Mouse (Mus musculus): ENCODE results near the gene Apof. TPM values are rescaled to one million over a fixed set of nuclear protein-coding genes. Genes with fewer than 3 reads are reported as not detected.

Apof gene
- polyA plus RNA-seq, 1 experiment: 0.38 TPM

GRCm38 (mm10) chr10:128296370-128297090, 28.1 kb downstream of the Apof start:
- no peak for TF ChIP-seq POLR2A (IDR thresholded peaks at IDR 0.05; ENCODE audit: control insufficient read depth, extremely low read depth, insufficient read depth, low read length, poor library complexity)
- TF ChIP-seq CTCF (IDR thresholded peaks at IDR 0.05; ENCODE audit: borderline replicate concordance, control insufficient read depth, extremely low read depth, insufficient read depth, low read length, poor library complexity): no peak
- DNase-seq: no peak
- peaks cover 12% of the 10 kb centered on the region for H3K36me3 ChIP-seq (ENCODE audit: control insufficient read depth, insufficient read depth, low read length)
- no peaks in the 10 kb centered on the region for H3K4me1 ChIP-seq (replicated peaks; ENCODE audit: control insufficient read depth, insufficient read depth, low read length)
- H3K27ac ChIP-seq (ENCODE audit: control insufficient read depth, insufficient read depth, low read length): no peak overlapping the region
- 91% methylated on average over 13 of the region's 13 CpGs for WGBS
- H3K27me3 ChIP-seq (ENCODE audit: control insufficient read depth, insufficient read depth, low read length): no peaks in the 10 kb centered on the region
- no peak overlapping the region for H3K4me3 ChIP-seq (ENCODE audit: control insufficient read depth, insufficient read depth, low read length)

DNA sequence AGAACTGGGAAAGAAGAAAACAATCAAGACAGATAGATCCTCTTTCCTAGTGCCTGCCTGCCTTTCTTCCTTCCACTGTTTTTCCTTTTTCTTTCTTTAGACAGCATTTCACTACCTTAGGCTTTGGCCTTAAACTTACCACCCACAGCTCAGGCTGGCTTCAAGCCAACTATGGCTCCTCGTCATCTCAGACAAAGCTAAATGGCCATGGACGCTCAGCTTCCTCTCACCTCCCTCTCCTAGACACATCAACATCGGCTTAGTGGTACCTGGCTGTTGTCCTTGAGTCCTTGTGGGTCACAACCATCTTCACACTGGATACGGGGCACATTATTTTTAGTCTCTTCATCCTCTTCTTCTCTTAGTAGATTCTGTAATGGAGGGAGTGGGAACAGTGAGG, 28.8 kb downstream of the Apof start:
- Histone ChIP-seq H3K4me1 (replicated peaks; ENCODE audit: control insufficient read depth, insufficient read depth, low read length) (no peaks in the 10 kb centered on the region), H3K27ac (ENCODE audit: control insufficient read depth, insufficient read depth, low read length) (no peak overlapping the region), H3K27me3 (ENCODE audit: control insufficient read depth, insufficient read depth, low read length) (no peaks in the 10 kb centered on the region), H3K36me3 (ENCODE audit: control insufficient read depth, insufficient read depth, low read length) (peaks cover 5% of the 10 kb centered on the region), H3K4me3 (ENCODE audit: control insufficient read depth, insufficient read depth, low read length) (no peak overlapping the region)
- 95% methylated on average over 4 of the region's 4 CpGs for WGBS
- no peak for TF ChIP-seq CTCF (IDR thresholded peaks at IDR 0.05; ENCODE audit: borderline replicate concordance, control insufficient read depth, extremely low read depth, insufficient read depth, low read length, poor library complexity)
- TF ChIP-seq POLR2A (IDR thresholded peaks at IDR 0.05; ENCODE audit: control insufficient read depth, extremely low read depth, insufficient read depth, low read length, poor library complexity): no peak
- DNase-seq: no peak

- DNase-seq: no peak
- Histone ChIP-seq H3K4me1 (replicated peaks; ENCODE audit: control insufficient read depth, insufficient read depth, low read length) (no peaks in the 10 kb centered on the region), H3K27me3 (ENCODE audit: control insufficient read depth, insufficient read depth, low read length) (no peaks in the 10 kb centered on the region), H3K36me3 (ENCODE audit: control insufficient read depth, insufficient read depth, low read length) (peaks cover under 1% of the 10 kb centered on the region), H3K4me3 (ENCODE audit: control insufficient read depth, insufficient read depth, low read length) (no peak overlapping the region), H3K27ac (ENCODE audit: control insufficient read depth, insufficient read depth, low read length) (no peak overlapping the region)
- TF ChIP-seq POLR2A (IDR thresholded peaks at IDR 0.05; ENCODE audit: control insufficient read depth, extremely low read depth, insufficient read depth, low read length, poor library complexity) (no peak), CTCF (IDR thresholded peaks at IDR 0.05; ENCODE audit: borderline replicate concordance, control insufficient read depth, extremely low read depth, insufficient read depth, low read length, poor library complexity) (no peak)
- 94% methylated on average over 11 of the region's 11 CpGs for WGBS
These were observed 29.2 kb downstream of the Apof start for GRCm38 (mm10) chr10:128297622-128298021.

GRCm38 (mm10) chr10:128298243-128298642, 29.8 kb downstream of the Apof start:
- H3K27ac ChIP-seq (ENCODE audit: control insufficient read depth, insufficient read depth, low read length): no peak overlapping the region
- no peaks in the 10 kb centered on the region for H3K4me1 ChIP-seq (replicated peaks; ENCODE audit: control insufficient read depth, insufficient read depth, low read length)
- WGBS: 55% methylated on average over 6 of the region's 6 CpGs
- no peak for TF ChIP-seq POLR2A (IDR thresholded peaks at IDR 0.05; ENCODE audit: control insufficient read depth, extremely low read depth, insufficient read depth, low read length, poor library complexity)
- TF ChIP-seq CTCF (IDR thresholded peaks at IDR 0.05; ENCODE audit: borderline replicate concordance, control insufficient read depth, extremely low read depth, insufficient read depth, low read length, poor library complexity): no peak
- H3K27me3 ChIP-seq (ENCODE audit: control insufficient read depth, insufficient read depth, low read length): no peaks in the 10 kb centered on the region
- no peak overlapping the region for H3K4me3 ChIP-seq (ENCODE audit: control insufficient read depth, insufficient read depth, low read length)
- no peak for DNase-seq
- H3K36me3 ChIP-seq (ENCODE audit: control insufficient read depth, insufficient read depth, low read length): no peaks in the 10 kb centered on the region

DNA sequence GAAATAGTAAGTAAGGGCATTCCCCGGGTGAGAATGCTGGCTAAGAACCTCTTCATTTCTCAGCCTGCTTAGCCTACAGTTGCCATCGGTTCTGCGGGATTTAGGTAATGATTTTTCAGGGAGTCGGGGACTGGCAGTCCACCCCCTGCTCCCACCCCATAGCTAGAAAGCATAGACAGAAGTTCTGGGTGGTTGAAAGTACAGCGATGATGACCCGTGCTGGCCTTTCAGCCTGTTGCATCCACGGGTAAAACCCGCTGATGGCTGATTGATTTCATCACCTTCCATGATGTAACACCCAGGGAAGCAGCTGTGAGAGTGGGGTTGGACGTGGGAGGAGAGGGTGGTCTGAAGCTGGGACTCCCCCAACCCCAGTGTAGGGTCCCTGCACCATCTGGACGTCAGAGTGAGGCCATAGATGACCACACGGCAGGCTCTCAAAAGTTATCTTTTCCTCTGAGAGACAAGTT, 30.3 kb downstream of the Apof start, which contains the start of gene Il23a:
Gene Il23a (minus strand): TSS at position 51 of the 470 bp plus-strand sequence.
- WGBS: 88% methylated on average over 11 of the region's 11 CpGs
- Histone ChIP-seq H3K36me3 (ENCODE audit: control insufficient read depth, insufficient read depth, low read length) (no peaks in the 10 kb centered on the region), H3K4me3 (ENCODE audit: control insufficient read depth, insufficient read depth, low read length) (no peak within 1 kb of the TSS), H3K27ac (ENCODE audit: control insufficient read depth, insufficient read depth, low read length) (no peak within 1 kb of the TSS), H3K4me1 (replicated peaks; ENCODE audit: control insufficient read depth, insufficient read depth, low read length) (peaks cover under 1% of the 10 kb centered on the region), H3K27me3 (ENCODE audit: control insufficient read depth, insufficient read depth, low read length) (no peaks in the 10 kb centered on the region)
- TF ChIP-seq CTCF (IDR thresholded peaks at IDR 0.05; ENCODE audit: borderline replicate concordance, control insufficient read depth, extremely low read depth, insufficient read depth, low read length, poor library complexity) (no peak), POLR2A (IDR thresholded peaks at IDR 0.05; ENCODE audit: control insufficient read depth, extremely low read depth, insufficient read depth, low read length, poor library complexity) (no peak)
- DNase-seq: no peak

GRCm38 (mm10) chr10:128302357-128302756, 33.9 kb downstream of the Apof start:
- 28% methylated on average over 3 of the region's 3 CpGs for WGBS
- Histone ChIP-seq H3K4me3 (ENCODE audit: control insufficient read depth, insufficient read depth, low read length) (no peak overlapping the region), H3K36me3 (ENCODE audit: control insufficient read depth, insufficient read depth, low read length) (no peaks in the 10 kb centered on the region), H3K4me1 (replicated peaks; ENCODE audit: control insufficient read depth, insufficient read depth, low read length) (peaks cover 7% of the 10 kb centered on the region), H3K27me3 (ENCODE audit: control insufficient read depth, insufficient read depth, low read length) (no peaks in the 10 kb centered on the region), H3K27ac (ENCODE audit: control insufficient read depth, insufficient read depth, low read length) (no peak overlapping the region)
- no peak for DNase-seq
- TF ChIP-seq POLR2A (IDR thresholded peaks at IDR 0.05; ENCODE audit: control insufficient read depth, extremely low read depth, insufficient read depth, low read length, poor library complexity) (no peak), CTCF (IDR thresholded peaks at IDR 0.05; ENCODE audit: borderline replicate concordance, control insufficient read depth, extremely low read depth, insufficient read depth, low read length, poor library complexity) (no peak)

Measured in thymus, adult 2 months (tissue).